Mouse (Mus musculus): ENCODE measurements around the gene Gm11627.
"Not testable (repeated sequence)": the region's sequence is repeated elsewhere in the genome, so short reads cannot be mapped to it uniquely, and the experiment has no call there.

Gene Gm11627

GRCm38 (mm10) chr11:102602816-102603495, 23.7 kb upstream of the Gm11627 start:
- no peak for DNase-seq

- no peak for DNase-seq
These were observed 20.7 kb upstream of the Gm11627 start for GRCm38 (mm10) chr11:102599912-102600311.

- DNase-seq, result no peak
These were observed 16.1 kb upstream of the Gm11627 start for GRCm38 (mm10) chr11:102595341-102595820.

- DNase-seq, result no peak
These were observed 8.3 kb upstream of the Gm11627 start for GRCm38 (mm10) chr11:102587554-102587953.

- no peak for DNase-seq
These were observed 7.3 kb upstream of the Gm11627 start for GRCm38 (mm10) chr11:102586445-102587130.

GRCm38 (mm10) chr11:102582736-102583135, 3.5 kb upstream of the Gm11627 start:
- DNase-seq, result no peak

- no peak for DNase-seq
These were observed 2.9 kb upstream of the Gm11627 start for GRCm38 (mm10) chr11:102582016-102582610.

GRCm38 (mm10) chr11:102581281-102582015, 2.2 kb upstream of the Gm11627 start:
- peak in 1 of 2 experiments; percentile 14 for DNase-seq

GRCm38 (mm10) chr11:102580034-102580330, 721 bp upstream of the Gm11627 start:
- DNase-seq, result no peak

GRCm38 (mm10) chr11:102578341-102579118, 731 bp downstream of the Gm11627 start:
- peak; percentile 57 to 74 for DNase-seq

GRCm38 (mm10) chr11:102576050-102576754, 3.1 kb downstream of the Gm11627 start:
- no peak for DNase-seq

GRCm38 (mm10) chr11:102575034-102575433, 4.2 kb downstream of the Gm11627 start:
- DNase-seq, result no peak

- peak; percentile 85 to 88 for DNase-seq
These were observed 6.2 kb downstream of the Gm11627 start for GRCm38 (mm10) chr11:102572866-102573663.

GRCm38 (mm10) chr11:102568756-102569377, 10.4 kb downstream of the Gm11627 start:
- DNase-seq, result no peak

GRCm38 (mm10) chr11:102568191-102568590, 11.1 kb downstream of the Gm11627 start:
- no peak for DNase-seq

GRCm38 (mm10) chr11:102567723-102568122, 11.5 kb downstream of the Gm11627 start:
- no peak for DNase-seq

- DNase-seq, result no peak
These were observed 12.1 kb downstream of the Gm11627 start for GRCm38 (mm10) chr11:102567157-102567556.

GRCm38 (mm10) chr11:102566290-102566689, 13.0 kb downstream of the Gm11627 start:
- DNase-seq, result no peak

GRCm38 (mm10) chr11:102565741-102566140, 13.5 kb downstream of the Gm11627 start:
- no peak for DNase-seq

- DNase-seq, result not testable (repeated sequence)
These were observed 14.1 kb downstream of the Gm11627 start for GRCm38 (mm10) chr11:102564952-102565671.
